Mouse (Mus musculus): Measurements from ENCODE around the gene Inhbe. TPM values are rescaled to one million over a fixed set of nuclear protein-coding genes. Genes with fewer than 3 reads are reported as not detected.

The Inhbe gene
- polyA plus RNA-seq, 1 experiment from 2014 or later, result 0.07 TPM

- WGBS, result 91% methylated on average over 11 of the region's 11 CpGs
- no peak overlapping the region for H3K4me2 ChIP-seq (replicated peaks)
- H3K9ac ChIP-seq, result no peak overlapping the region
- no peaks in the 10 kb centered on the region for H3K9me3 ChIP-seq (replicated peaks)
- H3K4me1 ChIP-seq, result no peaks in the 10 kb centered on the region
- no peak for ATAC-seq (ENCODE audit: insufficient number of reproducible peaks, low FRiP score, low TSS enrichment, low read depth)
- no peaks in the 10 kb centered on the region for H3K27me3 ChIP-seq
- peaks cover 92% of the 10 kb centered on the region for H3K36me3 ChIP-seq
- H3K4me3 ChIP-seq (replicated peaks), result no peak overlapping the region
- H3K27ac ChIP-seq (replicated peaks), result no peak overlapping the region
Observed at GRCm38 (mm10) chr10:127303136-127303535, 51.1 kb downstream of the Inhbe start.

GRCm38 (mm10) chr10:127300361-127300760, 53.9 kb downstream of the Inhbe start:
- 95% methylated on average over 6 of the region's 6 CpGs for WGBS
- Histone ChIP-seq H3K4me1 (no peaks in the 10 kb centered on the region), H3K4me2 (replicated peaks) (no peak overlapping the region), H3K4me3 (replicated peaks) (no peak overlapping the region), H3K27ac (replicated peaks) (no peak overlapping the region), H3K9ac (no peak overlapping the region), H3K27me3 (no peaks in the 10 kb centered on the region), H3K36me3 (peaks cover 89% of the 10 kb centered on the region), H3K9me3 (replicated peaks) (no peaks in the 10 kb centered on the region)
- no peak for ATAC-seq (ENCODE audit: insufficient number of reproducible peaks, low FRiP score, low TSS enrichment, low read depth)

Other genes starting within 250 kb of the Inhbe start
- 101 TPM in 2 replicates for gene Os9, start 233.3 kb downstream of the Inhbe start, polyA plus RNA-seq (2015; fragmentation: Nextera tagmentation; extraction: Ambion mirVana)
- gene B4galnt1, start 189.2 kb downstream of the Inhbe start, polyA plus RNA-seq (2015; fragmentation: Nextera tagmentation; extraction: Ambion mirVana), result 11.0 and 12.7 TPM in 2 replicates
- gene Slc26a10, start 173.8 kb downstream of the Inhbe start, polyA plus RNA-seq (2015; fragmentation: Nextera tagmentation; extraction: Ambion mirVana), result 1.6 and 1.9 TPM in 2 replicates
- 116 TPM in 2 replicates for gene Arhgef25, start 164.3 kb downstream of the Inhbe start, polyA plus RNA-seq (2015; fragmentation: Nextera tagmentation; extraction: Ambion mirVana)
- gene Dtx3, start 158.7 kb downstream of the Inhbe start, polyA plus RNA-seq (2015; fragmentation: Nextera tagmentation; extraction: Ambion mirVana), result 152 and 179 TPM in 2 replicates
- gene Pip4k2c, start 142.8 kb downstream of the Inhbe start, polyA plus RNA-seq (2015; fragmentation: Nextera tagmentation; extraction: Ambion mirVana), result 31.0 and 31.3 TPM in 2 replicates
- gene Kif5a, start 91.1 kb downstream of the Inhbe start, polyA plus RNA-seq (2015; fragmentation: Nextera tagmentation; extraction: Ambion mirVana), result 6.9 and 7.6 TPM in 2 replicates
- 206 and 212 TPM in 2 replicates for gene Dctn2, start 88.0 kb downstream of the Inhbe start, polyA plus RNA-seq (2015; fragmentation: Nextera tagmentation; extraction: Ambion mirVana)
- 19.6 and 20.8 TPM in 2 replicates for gene Mbd6, start 65.4 kb downstream of the Inhbe start, polyA plus RNA-seq (2015; fragmentation: Nextera tagmentation; extraction: Ambion mirVana)
- gene Mars, start 42.6 kb downstream of the Inhbe start, polyA plus RNA-seq (2015; fragmentation: Nextera tagmentation; extraction: Ambion mirVana), result 101 and 105 TPM in 2 replicates
- 5.1 and 5.2 TPM in 2 replicates for gene Arhgap9, start 32.4 kb downstream of the Inhbe start, polyA plus RNA-seq (2015; fragmentation: Nextera tagmentation; extraction: Ambion mirVana)
- 15.7 and 16.1 TPM in 2 replicates for gene Gli1, start 12.4 kb downstream of the Inhbe start, polyA plus RNA-seq (2015; fragmentation: Nextera tagmentation; extraction: Ambion mirVana)
- 0.12 TPM in 1 of 2 replicates, not detected in the other for gene Inhbc, start 16.0 kb upstream of the Inhbe start, polyA plus RNA-seq (2015; fragmentation: Nextera tagmentation; extraction: Ambion mirVana)
- 40.0 and 40.1 TPM in 2 replicates for gene R3hdm2, start 25.9 kb upstream of the Inhbe start, polyA plus RNA-seq (2015; fragmentation: Nextera tagmentation; extraction: Ambion mirVana)
- 22.7 and 26.0 TPM in 2 replicates for gene Stac3, start 147.3 kb upstream of the Inhbe start, polyA plus RNA-seq (2015; fragmentation: Nextera tagmentation; extraction: Ambion mirVana)
- 272 and 311 TPM in 2 replicates for gene Ndufa4l2, start 160.6 kb upstream of the Inhbe start, polyA plus RNA-seq (2015; fragmentation: Nextera tagmentation; extraction: Ambion mirVana)
- 106 and 116 TPM in 2 replicates for gene Shmt2, start 168.0 kb upstream of the Inhbe start, polyA plus RNA-seq (2015; fragmentation: Nextera tagmentation; extraction: Ambion mirVana)
- 8.0 and 9.2 TPM in 2 replicates for gene Nxph4, start 180.1 kb upstream of the Inhbe start, polyA plus RNA-seq (2015; fragmentation: Nextera tagmentation; extraction: Ambion mirVana)

Data from embryonic facial prominence, embryonic 15.5 days (tissue).